Mouse (Mus musculus) E14TG2a.4 (cell line): ENCODE results near the gene Pbld2.

Experiments used
- CTCF ChIP-seq: conservative IDR thresholded peaks from 2 replicates; pipeline ENCODE4 v1.5.1; 2014; ENCODE audit warnings: low read length
- NANOG ChIP-seq: IDR thresholded peaks from 2 replicates; pipeline ENCODE4 v1.6.1; 2014; ENCODE audit warnings: borderline replicate concordance, low read length, mixed read lengths
- POU5F1 ChIP-seq: IDR thresholded peaks from 2 replicates; pipeline ENCODE4 v1.6.1; 2014; ENCODE audit warnings: low read length, borderline replicate concordance

GRCm38 (mm10) chr10:63065561-63065960 lies 41.4 kb downstream of the Pbld2 start:
- no peak for TF ChIP-seq CTCF
- TF ChIP-seq POU5F1, result no peak
- TF ChIP-seq NANOG, result no peak
